Mouse (Mus musculus) limb, embryonic 15.5 days (tissue): ENCODE data around the gene Slc22a12. TPM values are rescaled to one million over a fixed set of nuclear protein-coding genes. Genes with fewer than 3 reads are reported as not detected.

Experiments used
- ATAC-seq: fragments of 200-750 bp; cut with Nextera tagmentation; 2 replicates; pipeline ENCODE4 v1.8.0; 2017; ENCODE audit warnings: low read depth, moderate TSS enrichment; ENCODE audit not compliant: insufficient number of reproducible peaks, low FRiP score, low TSS enrichment
- H3K27ac ChIP-seq: fragments of 300-500 bp; sonication (generic); 2 replicates; pipeline ENCODE4 v1.5.1; 2015; ENCODE audit warnings: moderate library complexity, mild to moderate bottlenecking, inconsistent platforms
- H3K27me3 ChIP-seq: fragments of 300-500 bp; sonication (generic); 2 replicates; pipeline ENCODE4 v1.6.1; 2015; ENCODE audit warnings: inconsistent platforms
- H3K36me3 ChIP-seq: fragments of 300-500 bp; sonication (generic); 2 replicates; pipeline ENCODE4 v1.6.1; 2015; ENCODE audit warnings: inconsistent platforms
- H3K4me1 ChIP-seq: fragments of 300-500 bp; sonication (generic); 2 replicates; pipeline ENCODE4 v1.6.1; 2015; ENCODE audit warnings: inconsistent platforms
- H3K4me2 ChIP-seq: fragments of 300-500 bp; sonication (generic); 2 replicates; pipeline ENCODE4 v1.6.1; 2015; ENCODE audit warnings: mild to moderate bottlenecking, inconsistent platforms
- H3K4me3 ChIP-seq: fragments of 300-500 bp; sonication (generic); 2 replicates; pipeline ENCODE4 v1.5.1; 2015; ENCODE audit warnings: mild to moderate bottlenecking, inconsistent platforms
- H3K9ac ChIP-seq: fragments of 300-500 bp; sonication (generic); 2 replicates; pipeline ENCODE4 v1.6.1; 2015; ENCODE audit warnings: inconsistent platforms
- H3K9me3 ChIP-seq: fragments of 300-500 bp; sonication (generic); 2 replicates; pipeline ENCODE4 v1.6.1; 2016; ENCODE audit warnings: inconsistent platforms
- WGBS: fragments of 180-500 bp; shearing (Covaris S2); methylation state at CpG from one replicate; pipeline ENCODE4 v1.1.7; 2015; 5-methylcytosine and 5-hydroxymethylcytosine counted together
- polyA plus RNA-seq: library from polyadenylated mRNA; unstranded; fragments of >200 nt; fragmentation: Nextera tagmentation; extraction: Ambion mirVana; gene quantifications from 2 replicates; pipeline ENCODE4 v1.2.1, GENCODE M21; 2015

Gene Slc22a12
- polyA plus RNA-seq, 1 experiment from 2014 or later: not detected

- no peak overlapping the region for H3K4me2 ChIP-seq
- H3K27me3 ChIP-seq: no peaks in the 10 kb centered on the region
- no peak overlapping the region for H3K4me3 ChIP-seq
- ATAC-seq: no peak
- peaks cover 11% of the 10 kb centered on the region; the same call in 1 of the 2 replicates for H3K4me1 ChIP-seq
- H3K36me3 ChIP-seq: no peaks in the 10 kb centered on the region
- WGBS: 85% methylated on average over 4 of the region's 4 CpGs
- H3K9ac ChIP-seq: no peak overlapping the region
- H3K9me3 ChIP-seq: no peaks in the 10 kb centered on the region
- no peak overlapping the region for H3K27ac ChIP-seq
Observed at GRCm38 (mm10) chr19:6552302-6553028, 9.6 kb upstream of the Slc22a12 start.

- Histone ChIP-seq H3K4me3 (no peak overlapping the region), H3K4me1 (peaks cover 11% of the 10 kb centered on the region; the same call in 1 of the 2 replicates), H3K27me3 (no peaks in the 10 kb centered on the region; the same call in 1 of the 2 replicates), H3K36me3 (no peaks in the 10 kb centered on the region), H3K9ac (no peak overlapping the region), H3K9me3 (no peaks in the 10 kb centered on the region), H3K4me2 (no peak overlapping the region), H3K27ac (no peak overlapping the region)
- WGBS: 70% methylated on average over 4 of the region's 4 CpGs
- ATAC-seq: no peak
Observed at GRCm38 (mm10) chr19:6551215-6551614, 8.4 kb upstream of the Slc22a12 start.

GRCm38 (mm10) chr19:6549566-6549965, 6.7 kb upstream of the Slc22a12 start:
- no peaks in the 10 kb centered on the region for H3K36me3 ChIP-seq
- H3K4me3 ChIP-seq: no peak overlapping the region
- peaks cover 11% of the 10 kb centered on the region; the same call in 1 of the 2 replicates for H3K4me1 ChIP-seq
- WGBS: 66% methylated on average over 11 of the region's 11 CpGs
- no peaks in the 10 kb centered on the region for H3K9me3 ChIP-seq
- no peak for ATAC-seq
- H3K4me2 ChIP-seq: no peak overlapping the region
- H3K27me3 ChIP-seq: no peaks in the 10 kb centered on the region; the same call in 1 of the 2 replicates
- no peak overlapping the region for H3K9ac ChIP-seq
- H3K27ac ChIP-seq: no peak overlapping the region

GRCm38 (mm10) chr19:6548431-6549410, 5.9 kb upstream of the Slc22a12 start:
- 70% methylated on average over 16 of the region's 16 CpGs for WGBS
- Histone ChIP-seq H3K9ac (no peak overlapping the region), H3K9me3 (no peaks in the 10 kb centered on the region), H3K27ac (no peak overlapping the region), H3K27me3 (no peaks in the 10 kb centered on the region; the same call in 1 of the 2 replicates), H3K4me3 (no peak overlapping the region), H3K4me1 (peaks cover 3% of the 10 kb centered on the region; the same call in 1 of the 2 replicates), H3K4me2 (no peak overlapping the region), H3K36me3 (no peaks in the 10 kb centered on the region)
- ATAC-seq: no peak

GRCm38 (mm10) chr19:6547801-6548200, 5.0 kb upstream of the Slc22a12 start:
- no peak overlapping the region for H3K27ac ChIP-seq
- H3K27me3 ChIP-seq: no peaks in the 10 kb centered on the region; the same call in 1 of the 2 replicates
- H3K9ac ChIP-seq: no peak overlapping the region
- no peak overlapping the region for H3K4me3 ChIP-seq
- H3K9me3 ChIP-seq: no peaks in the 10 kb centered on the region
- H3K4me1 ChIP-seq: no peaks in the 10 kb centered on the region
- no peak for ATAC-seq
- WGBS: 79% methylated on average over 5 of the region's 5 CpGs
- H3K4me2 ChIP-seq: no peak overlapping the region
- H3K36me3 ChIP-seq: no peaks in the 10 kb centered on the region

DNA sequence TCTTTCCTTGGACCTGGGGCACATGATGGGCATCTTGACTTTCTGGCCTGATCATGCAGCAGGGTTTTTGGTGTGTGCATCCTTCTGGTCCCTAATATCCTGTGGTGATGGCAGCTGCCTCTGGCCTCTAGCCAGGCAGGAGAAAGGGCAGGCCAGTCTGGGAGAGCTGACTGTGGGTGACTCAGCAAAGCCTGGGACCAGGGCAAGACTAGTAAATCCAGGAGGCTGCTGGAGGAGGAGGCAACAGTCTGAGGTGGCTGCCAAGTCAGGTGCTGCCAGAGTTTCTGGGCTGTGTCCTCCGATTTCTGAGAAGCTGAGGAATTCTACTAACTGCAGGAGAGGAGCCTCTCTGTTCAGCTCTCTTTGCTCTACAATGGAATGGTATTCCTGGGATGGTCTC, 3.3 kb upstream of the Slc22a12 start:
- no peak for ATAC-seq
- Histone ChIP-seq H3K4me2 (no peak overlapping the region), H3K27ac (no peak overlapping the region), H3K4me1 (no peaks in the 10 kb centered on the region), H3K4me3 (no peak overlapping the region), H3K27me3 (no peaks in the 10 kb centered on the region; the same call in 1 of the 2 replicates), H3K36me3 (no peaks in the 10 kb centered on the region), H3K9ac (no peak overlapping the region), H3K9me3 (no peaks in the 10 kb centered on the region)
- WGBS: 79% methylated on average over 1 of the region's 1 CpGs

DNA sequence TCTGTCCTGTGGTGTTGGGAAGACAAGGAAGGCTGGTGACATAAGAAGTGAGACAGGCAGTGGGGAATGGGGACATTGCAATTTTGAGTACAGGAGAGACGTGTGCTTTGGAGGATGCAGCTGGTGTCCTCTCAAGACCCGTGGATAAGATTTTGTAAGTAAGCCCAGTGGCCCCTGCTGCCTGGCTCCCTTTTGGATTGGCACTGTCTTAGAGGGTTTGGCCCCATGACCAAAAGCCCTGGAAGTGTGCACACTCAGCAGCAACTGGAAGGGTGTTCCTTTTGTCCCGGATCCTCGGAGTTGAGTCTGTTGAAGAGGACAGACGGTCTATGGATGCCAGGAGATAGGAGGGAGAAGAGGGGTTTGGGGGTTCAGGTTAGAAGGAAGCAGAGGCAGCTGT, 2.6 kb upstream of the Slc22a12 start:
- no peak for ATAC-seq
- no peak overlapping the region for H3K4me2 ChIP-seq
- H3K9me3 ChIP-seq: no peaks in the 10 kb centered on the region
- no peak overlapping the region for H3K4me3 ChIP-seq
- no peak overlapping the region for H3K27ac ChIP-seq
- H3K36me3 ChIP-seq: no peaks in the 10 kb centered on the region
- WGBS: 87% methylated on average over 5 of the region's 5 CpGs
- no peak overlapping the region for H3K9ac ChIP-seq
- H3K27me3 ChIP-seq: no peaks in the 10 kb centered on the region; the same call in 1 of the 2 replicates
- no peaks in the 10 kb centered on the region for H3K4me1 ChIP-seq

GRCm38 (mm10) chr19:6544712-6545111, 1.9 kb upstream of the Slc22a12 start:
- ATAC-seq: no peak
- H3K27ac ChIP-seq: no peak overlapping the region
- no peaks in the 10 kb centered on the region for H3K36me3 ChIP-seq
- no peak overlapping the region for H3K4me2 ChIP-seq
- no peaks in the 10 kb centered on the region for H3K9me3 ChIP-seq
- 92% methylated on average over 13 of the region's 13 CpGs for WGBS
- no peaks in the 10 kb centered on the region for H3K4me1 ChIP-seq
- peaks cover 3% of the 10 kb centered on the region; the same call in 1 of the 2 replicates for H3K27me3 ChIP-seq
- no peak overlapping the region for H3K4me3 ChIP-seq
- no peak overlapping the region for H3K9ac ChIP-seq

- Histone ChIP-seq H3K36me3 (no peaks in the 10 kb centered on the region), H3K9me3 (no peaks in the 10 kb centered on the region), H3K27me3 (peaks cover 3% of the 10 kb centered on the region; the same call in 1 of the 2 replicates), H3K4me3 (no peak overlapping the region), H3K9ac (no peak overlapping the region), H3K4me2 (no peak overlapping the region), H3K4me1 (no peaks in the 10 kb centered on the region), H3K27ac (no peak overlapping the region)
- WGBS: 54% methylated on average over 7 of the region's 7 CpGs
- no peak for ATAC-seq
Observed at GRCm38 (mm10) chr19:6543518-6543917, 686 bp upstream of the Slc22a12 start.

DNA sequence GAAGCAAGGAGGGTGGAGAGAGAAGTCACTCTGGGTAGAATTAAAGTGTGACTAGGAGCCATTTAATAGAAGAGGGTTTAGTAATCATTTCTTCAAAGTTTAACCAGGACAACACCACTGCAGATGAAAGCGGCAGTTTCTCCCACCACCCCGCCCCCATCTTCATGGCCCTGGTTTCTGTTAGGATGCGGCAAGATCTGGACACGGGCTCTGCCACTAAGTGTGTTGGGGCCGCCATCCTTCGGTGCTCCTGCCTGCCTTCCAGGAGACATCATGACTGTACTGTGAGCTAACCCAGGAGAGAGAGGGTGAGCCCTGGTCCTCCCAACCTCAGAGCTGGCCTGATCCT, 177 bp upstream of the Slc22a12 start:
- no peak overlapping the region for H3K27ac ChIP-seq
- no peak overlapping the region for H3K9ac ChIP-seq
- no peak overlapping the region for H3K4me3 ChIP-seq
- WGBS: 91% methylated on average over 6 of the region's 6 CpGs
- no peaks in the 10 kb centered on the region for H3K4me1 ChIP-seq
- no peak for ATAC-seq
- no peak overlapping the region for H3K4me2 ChIP-seq
- no peaks in the 10 kb centered on the region for H3K9me3 ChIP-seq
- H3K36me3 ChIP-seq: no peaks in the 10 kb centered on the region
- peaks cover 3% of the 10 kb centered on the region; the same call in 1 of the 2 replicates for H3K27me3 ChIP-seq

GRCm38 (mm10) chr19:6541521-6541920, 1.3 kb downstream of the Slc22a12 start:
- no peaks in the 10 kb centered on the region for H3K9me3 ChIP-seq
- no peaks in the 10 kb centered on the region for H3K36me3 ChIP-seq
- ATAC-seq: no peak
- H3K9ac ChIP-seq: no peak overlapping the region
- H3K4me3 ChIP-seq: no peak overlapping the region
- no peaks in the 10 kb centered on the region for H3K4me1 ChIP-seq
- H3K27ac ChIP-seq: no peak overlapping the region
- H3K27me3 ChIP-seq: peaks cover 14% of the 10 kb centered on the region; the same call in 1 of the 2 replicates
- no peak overlapping the region for H3K4me2 ChIP-seq
- 85% methylated on average over 7 of the region's 7 CpGs for WGBS

DNA sequence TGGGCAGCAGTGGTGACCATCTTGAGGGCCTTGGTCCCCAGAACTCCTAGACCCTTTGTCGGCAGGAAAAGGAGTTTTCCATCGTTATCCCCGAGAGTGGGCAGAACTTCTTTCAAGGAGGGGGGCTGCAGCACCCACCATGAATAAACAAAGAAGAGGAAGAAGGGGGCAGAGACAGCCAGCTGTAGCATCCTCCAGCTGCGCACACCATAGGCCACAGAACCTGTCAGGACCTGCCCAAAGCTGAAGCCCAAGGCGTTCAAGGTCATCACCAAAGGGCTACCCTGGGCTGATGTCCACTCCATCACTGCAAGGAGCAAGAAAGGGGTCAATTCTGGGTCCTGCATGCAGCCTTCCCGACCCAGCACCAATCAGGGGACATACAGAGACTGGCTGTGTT, 2.6 kb downstream of the Slc22a12 start:
- 64% methylated on average over 6 of the region's 6 CpGs for WGBS
- ATAC-seq: no peak

More for the DNA sequence above, 2.6 kb downstream of the Slc22a12 start:
- Histone ChIP-seq H3K27ac (no peak overlapping the region), H3K9me3 (no peaks in the 10 kb centered on the region), H3K36me3 (no peaks in the 10 kb centered on the region), H3K9ac (no peak overlapping the region), H3K4me1 (no peaks in the 10 kb centered on the region), H3K4me3 (no peak overlapping the region), H3K4me2 (no peak overlapping the region), H3K27me3 (peaks cover 17% of the 10 kb centered on the region; the same call in 1 of the 2 replicates)
